Mouse (Mus musculus) testis, postnatal 14 days (tissue): ENCODE data around the gene Lsamp.

Source experiments
- DNase-seq: peaks from one replicate; pipeline ENCODE4 v3.0.0; 2021; ENCODE audit warnings: low spot score

Lsamp gene

GRCm38 (mm10) chr16:39984205-39984634 is at the start of gene Lsamp:
Gene Lsamp (plus strand): TSS chr16:39984361.
- DNase-seq, result peak; percentile 26

DNA sequence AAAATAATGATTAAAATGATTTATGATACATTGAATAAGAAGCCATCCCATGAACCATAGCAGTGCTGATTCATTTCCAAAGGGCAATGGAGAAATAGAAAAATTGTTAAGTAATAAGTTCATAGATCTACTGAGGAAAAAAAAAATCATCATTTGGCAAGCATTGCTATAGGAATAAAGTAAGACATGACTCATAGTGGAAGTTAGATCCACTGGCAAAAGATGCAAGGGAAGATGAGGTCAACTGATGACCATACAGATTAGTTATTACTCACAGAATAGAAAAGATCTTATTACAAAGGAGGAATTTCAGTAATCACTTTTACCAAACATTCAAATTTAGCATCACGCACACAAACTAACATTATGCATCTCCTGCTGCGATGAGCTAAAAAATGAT is 26.5 kb upstream of the Lsamp start:
- no peak for DNase-seq

DNA sequence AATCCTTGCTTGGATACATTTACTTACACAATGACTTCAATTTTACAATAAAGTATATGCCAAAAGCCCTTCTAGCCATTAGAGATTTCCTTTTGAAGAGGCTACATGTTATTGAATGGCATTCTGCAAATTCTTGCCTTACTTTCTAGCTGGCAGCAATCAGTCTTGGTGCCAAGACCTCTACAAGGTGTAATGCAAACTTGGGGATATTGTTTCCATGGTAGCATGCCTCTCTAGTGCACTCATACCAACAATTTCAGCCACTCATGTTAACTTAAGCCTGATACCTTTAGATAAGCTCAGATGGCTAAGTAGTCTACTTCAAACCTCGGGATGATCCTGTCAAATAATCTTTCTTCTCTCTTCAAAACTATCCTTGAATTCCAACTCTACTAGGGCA is 11.4 kb upstream of the Lsamp start:
- DNase-seq, result no peak

DNA sequence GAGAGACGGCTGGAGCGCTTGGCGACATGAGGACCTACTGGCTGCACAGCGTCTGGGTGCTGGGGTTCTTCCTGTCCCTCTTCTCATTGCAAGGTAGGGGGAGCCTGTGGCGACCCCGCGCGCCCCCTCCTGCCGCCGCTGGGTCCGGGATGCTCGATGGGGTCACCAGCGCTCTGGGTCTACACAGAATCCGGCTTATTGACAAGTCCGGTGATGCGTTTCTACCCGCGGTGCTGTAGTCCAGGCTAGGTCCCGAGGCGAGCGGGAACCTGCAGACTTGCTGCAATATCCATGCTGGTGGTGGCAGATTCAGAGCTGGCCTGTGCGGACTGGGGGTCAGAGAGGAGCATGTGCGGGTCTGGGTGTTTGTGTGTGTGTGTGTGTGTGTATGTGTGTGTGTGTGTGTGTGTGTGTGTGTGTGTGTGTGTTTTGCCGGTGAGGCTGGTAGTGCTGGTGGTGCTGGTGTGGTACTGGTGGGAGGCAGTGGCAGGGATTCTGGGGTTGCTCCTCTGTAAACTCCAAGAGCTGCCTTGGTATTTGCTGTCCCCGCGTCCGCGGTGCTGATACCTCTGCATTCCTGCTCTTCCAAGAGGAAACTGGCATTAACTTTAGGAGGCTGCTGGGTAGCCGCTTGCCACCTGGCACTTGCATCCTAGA is 602 bp downstream of the Lsamp start:
- DNase-seq, result no peak

DNA sequence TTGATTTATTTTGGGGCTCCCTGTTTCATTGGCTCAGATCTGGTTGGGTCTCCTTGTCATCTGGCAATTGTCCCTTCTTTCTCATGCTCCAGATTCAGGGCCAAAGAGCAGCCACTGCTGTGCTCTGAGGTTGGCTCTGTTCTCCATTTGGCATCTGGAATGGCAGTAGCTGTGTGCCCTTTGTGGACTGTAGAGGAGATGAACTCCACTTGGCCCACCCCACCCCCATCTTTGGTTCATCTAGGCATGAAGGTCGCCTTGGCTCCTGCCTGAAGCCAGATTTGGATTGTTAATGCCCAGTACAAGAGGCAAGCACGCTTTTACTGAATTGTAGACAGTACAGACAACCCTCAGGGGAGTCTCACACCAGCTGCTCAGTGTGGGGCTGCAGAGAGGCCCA is 4.3 kb downstream of the Lsamp start:
- DNase-seq, result no peak

DNA sequence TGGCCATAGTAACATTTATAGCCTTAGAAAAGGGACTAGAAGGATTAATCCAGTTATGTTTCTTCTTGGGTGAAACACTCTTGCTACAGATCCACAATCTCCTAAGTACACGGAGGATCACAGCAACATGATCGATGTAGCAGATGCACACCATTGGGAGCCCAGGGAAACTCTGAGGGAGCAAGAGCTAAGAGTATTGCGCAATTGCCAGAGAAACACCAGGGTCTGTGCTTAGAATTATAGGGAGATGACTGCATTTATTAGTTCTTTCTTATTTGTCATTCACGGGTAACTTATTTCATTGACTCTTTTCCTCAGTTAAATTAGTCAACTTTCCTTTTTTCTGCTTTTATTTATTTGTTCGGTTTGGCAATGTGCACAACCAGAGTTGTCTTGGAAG is 10.7 kb downstream of the Lsamp start:
- no peak for DNase-seq

DNA sequence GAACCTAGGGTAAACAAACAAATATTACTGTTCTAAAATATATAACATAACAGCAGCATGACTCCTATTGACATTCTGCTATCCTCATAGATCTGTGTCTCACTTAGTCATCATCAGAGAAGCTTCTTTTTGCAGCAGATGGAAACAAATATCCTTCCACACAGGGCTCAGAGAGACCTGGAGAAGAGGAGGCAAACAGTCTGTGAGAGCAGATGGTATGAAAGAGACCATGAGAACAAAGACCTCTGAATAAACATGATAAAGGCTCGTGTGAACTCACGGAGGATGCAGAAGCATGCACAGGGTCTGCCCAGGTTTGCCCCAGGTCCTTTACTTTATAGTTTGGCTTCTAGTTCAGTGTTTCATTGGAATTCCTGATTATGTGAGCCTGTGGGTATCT is 24.6 kb downstream of the Lsamp start:
- no peak for DNase-seq

GRCm38 (mm10) chr16:40011106-40011505 is 26.9 kb downstream of the Lsamp start:
- DNase-seq, result no peak

GRCm38 (mm10) chr16:40022611-40023010 is 38.5 kb downstream of the Lsamp start:
- DNase-seq, result no peak

DNA sequence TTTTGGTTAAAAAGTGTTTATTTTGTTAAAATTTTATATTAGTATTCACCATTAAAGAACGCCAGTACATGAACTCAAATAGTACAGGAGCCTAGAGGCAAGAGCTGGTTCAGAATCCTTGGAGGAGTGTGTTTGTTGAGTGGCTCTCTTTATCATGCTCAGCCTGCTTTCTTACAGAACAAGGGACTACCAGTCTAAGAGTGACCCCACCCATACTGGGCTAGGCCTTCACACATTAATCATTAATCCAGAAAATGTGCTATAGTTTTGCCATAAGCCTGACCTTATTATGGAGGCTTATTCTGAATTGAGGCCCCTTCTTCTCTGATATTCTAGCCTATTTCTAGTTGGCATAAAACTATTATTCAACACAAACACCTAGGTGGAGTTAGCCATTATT is 52.6 kb downstream of the Lsamp start:
- DNase-seq, result no peak

DNA sequence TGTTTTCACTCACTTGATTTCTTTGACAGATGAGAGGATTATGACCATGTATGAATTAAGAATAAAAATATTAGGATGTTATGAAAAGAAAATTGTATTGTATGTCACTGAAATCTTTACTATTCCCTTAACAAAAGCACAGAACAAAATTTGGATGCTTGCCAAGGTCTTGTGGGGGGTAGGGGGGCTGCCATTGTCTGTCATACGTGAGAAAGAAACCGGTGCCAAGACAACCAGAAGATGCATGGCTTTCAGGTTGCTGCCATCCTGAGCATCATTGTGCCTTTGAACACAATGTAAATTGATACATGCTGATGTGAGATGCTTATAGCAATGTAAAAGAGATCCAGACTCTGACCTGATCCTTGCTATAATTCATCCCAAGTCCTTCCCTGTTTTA is 75.4 kb downstream of the Lsamp start:
- DNase-seq, result no peak

DNA sequence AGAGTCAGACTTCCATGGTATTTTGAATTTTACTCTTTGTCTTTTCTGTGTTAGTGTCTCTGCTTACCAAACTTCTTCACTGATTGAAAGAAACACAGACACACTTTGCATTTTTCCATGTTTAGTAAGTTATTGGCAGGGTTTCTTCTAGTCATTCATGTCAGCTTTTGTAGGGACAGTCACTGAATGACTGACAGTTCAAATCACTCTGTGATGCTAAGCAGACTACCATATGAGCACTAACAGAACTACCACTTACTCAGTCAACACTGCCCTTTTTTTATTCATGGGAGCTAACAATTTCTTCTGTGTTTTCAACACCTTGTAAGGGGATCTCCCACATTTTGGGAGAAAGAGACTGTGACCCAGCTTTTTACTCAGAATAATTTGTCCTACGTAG is 75.8 kb downstream of the Lsamp start:
- no peak for DNase-seq

DNA sequence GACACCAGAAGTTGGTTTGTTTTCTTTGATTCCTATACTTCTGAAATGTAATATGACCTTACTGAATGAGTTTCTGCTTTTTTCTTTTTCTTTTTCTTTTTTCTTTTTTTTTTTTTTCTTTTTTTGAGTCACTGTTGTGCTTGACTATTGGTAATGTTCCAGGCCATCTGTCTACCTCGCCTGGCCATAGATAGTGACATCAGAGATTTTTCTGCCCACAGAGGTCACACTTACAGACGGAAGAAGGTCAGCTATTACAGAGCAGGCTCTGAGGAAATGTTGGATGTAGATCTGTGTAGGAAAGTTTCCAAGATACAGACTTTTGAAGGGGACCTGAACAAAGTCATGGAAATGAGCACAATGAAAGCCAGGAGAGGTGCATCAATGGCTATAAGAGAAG is 76.3 kb downstream of the Lsamp start:
- DNase-seq, result no peak

- DNase-seq, result no peak
These were observed 91.4 kb downstream of the Lsamp start for GRCm38 (mm10) chr16:40075556-40075955.

- no peak for DNase-seq
These were observed 96.1 kb downstream of the Lsamp start for GRCm38 (mm10) chr16:40080224-40080623.

- no peak for DNase-seq
These were observed 120.2 kb downstream of the Lsamp start for GRCm38 (mm10) chr16:40104329-40104728.

- DNase-seq, result no peak
These were observed 198.8 kb downstream of the Lsamp start for GRCm38 (mm10) chr16:40182918-40183317.

- no peak for DNase-seq
These were observed 203.9 kb downstream of the Lsamp start for GRCm38 (mm10) chr16:40187987-40188590.

- no peak for DNase-seq
These were observed 210.2 kb downstream of the Lsamp start for GRCm38 (mm10) chr16:40194401-40194800.

DNA sequence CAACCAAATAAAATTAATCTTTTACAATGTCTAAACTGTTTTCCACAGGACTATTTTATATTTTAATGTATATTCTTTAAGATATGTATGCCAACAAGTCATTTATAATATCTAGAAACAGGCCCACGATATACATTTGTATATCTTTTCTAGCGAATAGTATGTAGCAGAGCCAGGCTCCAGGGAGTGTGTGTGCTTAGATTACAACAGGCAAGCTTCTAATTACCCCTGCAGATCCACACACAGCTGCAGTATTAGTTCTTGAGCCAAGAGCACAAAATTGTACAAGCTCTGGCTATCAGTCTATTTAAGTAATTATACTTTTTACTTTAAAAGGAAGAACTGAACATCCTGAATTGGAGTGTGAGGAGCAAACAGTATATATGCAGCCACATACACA is 210.7 kb downstream of the Lsamp start:
- no peak for DNase-seq

DNA sequence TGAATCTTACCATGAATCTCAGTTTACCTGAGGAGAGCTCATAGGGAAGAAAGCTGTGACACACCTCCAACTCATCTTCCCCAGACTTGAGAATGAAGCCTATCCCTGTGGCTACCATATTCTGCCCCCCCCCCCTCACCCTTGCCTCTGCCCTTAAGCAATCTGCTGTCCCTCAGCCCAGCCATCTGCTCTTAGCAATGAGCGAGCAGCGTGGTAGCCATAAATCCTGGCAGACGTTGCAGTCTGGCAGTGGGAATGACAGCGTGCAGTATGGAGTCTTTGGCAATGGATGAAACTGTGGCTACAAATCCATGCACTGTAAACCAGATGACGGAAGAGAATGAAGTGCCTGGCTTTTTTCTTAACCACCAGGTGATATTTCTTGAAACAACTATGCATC is 244.5 kb downstream of the Lsamp start:
- DNase-seq, result no peak

GRCm38 (mm10) chr16:40233066-40233465 is 248.9 kb downstream of the Lsamp start:
- DNase-seq, result no peak

DNA sequence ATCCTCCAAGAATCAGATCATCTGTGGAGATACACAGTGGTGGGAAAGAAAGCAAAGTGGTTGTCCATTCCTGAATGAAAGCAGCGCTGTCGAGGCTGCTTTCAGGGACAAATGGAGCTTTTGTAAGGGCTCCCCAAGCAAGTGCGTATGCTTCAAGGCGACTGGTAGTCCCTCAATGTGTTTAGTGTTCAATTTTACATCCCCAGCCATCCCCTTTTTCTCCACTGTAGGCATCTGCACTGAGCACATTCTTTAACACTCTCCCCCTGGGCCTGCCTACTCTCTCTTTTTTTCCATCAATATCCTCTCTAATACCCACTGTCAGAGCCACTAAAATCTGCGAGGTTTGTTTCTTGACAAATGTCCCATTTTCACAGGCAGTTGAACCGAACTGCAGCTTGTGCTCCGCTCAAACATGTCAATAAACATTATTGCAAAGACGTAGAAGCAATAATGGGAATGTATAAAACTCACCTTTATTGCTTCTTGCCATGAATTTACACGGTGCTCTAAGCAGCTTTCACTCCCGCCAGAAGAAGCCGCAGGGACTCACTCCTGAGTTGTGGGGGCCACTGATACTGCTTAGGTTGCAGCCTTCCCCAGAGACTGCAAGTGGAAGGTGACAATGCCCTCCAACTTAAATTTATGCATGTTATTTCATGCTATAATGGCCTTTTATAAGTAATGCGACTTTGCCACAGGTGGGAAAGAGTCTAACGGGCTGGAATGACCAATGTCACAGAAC is 250.2 kb downstream of the Lsamp start:
- no peak for DNase-seq
